Mouse (Mus musculus) right cerebral cortex, postnatal 14 days (tissue): Measurements from ENCODE around the gene Itgb1bp1.
A peak's percentile ranks its signal among the peaks of the same experiment; 100 is the strongest.

Experiments
- DNase-seq: peaks from one replicate; pipeline ENCODE4 v3.0.0; 2022

Gene Itgb1bp1

GRCm38 (mm10) chr12:21234560-21234959, 51.5 kb downstream of the Itgb1bp1 start:
- DNase-seq, result no peak

GRCm38 (mm10) chr12:21233727-21234126, 52.4 kb downstream of the Itgb1bp1 start:
- DNase-seq, result no peak

- DNase-seq, result no peak
These were observed 56.8 kb downstream of the Itgb1bp1 start for GRCm38 (mm10) chr12:21229076-21229918.

GRCm38 (mm10) chr12:21228650-21229049, 57.4 kb downstream of the Itgb1bp1 start:
- no peak for DNase-seq

- peak; percentile 22 for DNase-seq
These were observed 58.8 kb downstream of the Itgb1bp1 start for GRCm38 (mm10) chr12:21227076-21227980.

- DNase-seq, result no peak
These were observed 59.8 kb downstream of the Itgb1bp1 start for GRCm38 (mm10) chr12:21226316-21226715.

- no peak for DNase-seq
These were observed 60.7 kb downstream of the Itgb1bp1 start for GRCm38 (mm10) chr12:21225358-21225757.

GRCm38 (mm10) chr12:21223923-21224322, 62.2 kb downstream of the Itgb1bp1 start:
- no peak for DNase-seq

- DNase-seq, result no peak
These were observed 65.5 kb downstream of the Itgb1bp1 start for GRCm38 (mm10) chr12:21220596-21220995.

- DNase-seq, result no peak
These were observed 68.2 kb downstream of the Itgb1bp1 start for GRCm38 (mm10) chr12:21217776-21218444.

GRCm38 (mm10) chr12:21214551-21215165, 71.4 kb downstream of the Itgb1bp1 start:
- no peak for DNase-seq

GRCm38 (mm10) chr12:21212876-21213275, 73.2 kb downstream of the Itgb1bp1 start:
- no peak for DNase-seq

- DNase-seq, result no peak
These were observed 76.8 kb downstream of the Itgb1bp1 start for GRCm38 (mm10) chr12:21209273-21209672.

- DNase-seq, result no peak
These were observed 77.8 kb downstream of the Itgb1bp1 start for GRCm38 (mm10) chr12:21208172-21208795.

GRCm38 (mm10) chr12:21207422-21207821, 78.7 kb downstream of the Itgb1bp1 start:
- no peak for DNase-seq

- DNase-seq, result no peak
These were observed 80.3 kb downstream of the Itgb1bp1 start for GRCm38 (mm10) chr12:21205799-21206198.

- peak; percentile 31 for DNase-seq
These were observed 81.3 kb downstream of the Itgb1bp1 start for GRCm38 (mm10) chr12:21204701-21205312.

- no peak for DNase-seq
These were observed 84.4 kb downstream of the Itgb1bp1 start for GRCm38 (mm10) chr12:21201485-21202269.

GRCm38 (mm10) chr12:21200613-21201012, 85.5 kb downstream of the Itgb1bp1 start:
- no peak for DNase-seq

GRCm38 (mm10) chr12:21196420-21196819, 89.7 kb downstream of the Itgb1bp1 start:
- no peak for DNase-seq

- no peak for DNase-seq
These were observed 90.6 kb downstream of the Itgb1bp1 start for GRCm38 (mm10) chr12:21195497-21195896.
